Mouse (Mus musculus) heart, embryonic 10.5 days (tissue): ENCODE measurements around the gene Grid2. TPM values are rescaled to one million over a fixed set of nuclear protein-coding genes. Genes with fewer than 3 reads are reported as not detected.

ENCODE experiments used
- DNase-seq: peaks from one replicate; pipeline ENCODE4 v3.0.0-alpha.2; 2017; ENCODE audit warnings: low spot score
- H3K27ac ChIP-seq: fragments of 300-500 bp; sonication (generic); 2 replicates; pipeline ENCODE4 v1.5.1; 2016; ENCODE audit warnings: mild to moderate bottlenecking
- H3K27me3 ChIP-seq: fragments of 300-500 bp; sonication (generic); 2 replicates; pipeline ENCODE4 v1.6.1; 2016; ENCODE audit warnings: mild to moderate bottlenecking; ENCODE audit not compliant: poor library complexity, insufficient read depth, severe bottlenecking
- H3K36me3 ChIP-seq: fragments of 300-500 bp; sonication (generic); 2 replicates; pipeline ENCODE4 v1.6.1; 2016; ENCODE audit warnings: mild to moderate bottlenecking, moderate library complexity
- H3K4me1 ChIP-seq: fragments of 300-500 bp; sonication (generic); 2 replicates; pipeline ENCODE4 v1.6.1; 2016; ENCODE audit warnings: mild to moderate bottlenecking
- H3K4me3 ChIP-seq: fragments of 300-500 bp; sonication (generic); 2 replicates; pipeline ENCODE4 v1.5.1; 2016; ENCODE audit warnings: mild to moderate bottlenecking, moderate library complexity
- H3K9me3 ChIP-seq: fragments of 300-500 bp; sonication (generic); 2 replicates; pipeline ENCODE4 v1.6.1; 2016; ENCODE audit warnings: mild to moderate bottlenecking, moderate library complexity
- WGBS: fragments of 180-500 bp; shearing (Covaris S2); methylation state at CpG from one replicate; pipeline ENCODE4 v1.1.7; 2016; 5-methylcytosine and 5-hydroxymethylcytosine counted together
- polyA plus RNA-seq: library from polyadenylated mRNA; unstranded; fragments of >200 nt; fragmentation: Nextera tagmentation; extraction: Ambion mirVana; gene quantifications from 2 replicates; pipeline ENCODE4 v1.2.1, GENCODE M21; 2016

The Grid2 gene
- polyA plus RNA-seq, 1 experiment from 2014 or later = 0.60 TPM

DNA sequence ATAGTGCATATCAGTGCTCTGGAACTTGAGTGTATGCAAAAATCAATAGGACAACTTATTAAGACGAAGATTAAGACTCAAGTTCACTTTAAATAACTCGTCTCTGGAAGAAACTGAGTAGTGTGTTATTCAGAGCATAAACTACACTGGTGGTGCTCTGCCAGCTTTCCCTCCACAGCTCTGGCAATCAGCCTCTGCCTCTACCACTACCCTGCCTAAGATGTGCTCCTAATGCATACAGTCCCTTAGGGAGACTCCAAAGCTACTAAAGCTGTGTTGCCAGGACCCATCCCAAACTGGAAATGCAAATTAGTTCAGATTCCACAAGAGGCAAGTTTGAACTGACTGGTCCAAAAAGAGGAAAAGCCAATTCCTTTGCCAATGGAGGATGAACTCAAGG lies 1224.9 kb downstream of the Grid2 start:
- 52% methylated on average over 2 of the region's 2 CpGs for WGBS

DNA sequence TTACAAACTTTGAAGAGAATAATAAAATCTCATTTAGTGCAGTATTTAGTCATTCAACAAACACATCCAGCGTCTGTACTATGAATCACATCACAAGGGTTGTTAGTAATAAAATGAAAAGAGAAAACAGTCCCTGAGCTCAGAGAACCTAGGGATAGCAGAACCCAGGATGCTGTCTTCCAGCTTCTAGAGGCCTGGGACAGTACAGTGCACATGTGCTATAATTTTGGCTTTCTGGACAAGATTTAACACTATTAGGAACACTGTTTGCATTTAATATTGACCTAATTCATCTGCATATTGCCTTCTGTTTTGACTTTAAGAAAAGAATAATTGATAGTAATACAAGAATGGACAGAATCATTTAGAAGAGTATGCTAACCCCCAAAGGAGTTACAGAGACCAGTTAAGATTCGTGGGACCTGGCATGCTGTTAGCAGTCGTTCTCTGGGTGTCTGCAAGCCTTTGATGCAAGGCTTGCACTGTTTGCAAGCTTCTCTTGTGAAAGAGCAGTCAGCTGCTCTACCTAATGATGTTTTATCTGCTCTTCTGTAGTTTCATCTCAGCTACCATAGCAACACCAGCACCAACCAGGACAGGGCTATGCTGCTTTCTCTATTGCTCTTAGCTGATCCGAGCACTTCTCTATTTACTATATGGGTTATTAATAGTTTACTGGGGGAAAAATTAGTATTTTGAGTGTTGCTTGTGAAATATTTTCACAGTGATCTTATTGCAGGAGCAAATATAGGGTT lies 1234.8 kb downstream of the Grid2 start:
- H3K4me1 ChIP-seq = no peaks in the 10 kb centered on the region
- H3K27ac ChIP-seq = no peak overlapping the region
- WGBS = 73% methylated on average over 4 of the region's 4 CpGs
- H3K4me3 ChIP-seq = no peak overlapping the region
- no peaks in the 10 kb centered on the region for H3K9me3 ChIP-seq
- DNase-seq = no peak
- H3K36me3 ChIP-seq = no peaks in the 10 kb centered on the region
- H3K27me3 ChIP-seq = no peaks in the 10 kb centered on the region

More for the DNA sequence above, 1224.9 kb downstream of the Grid2 start:
- Histone ChIP-seq H3K27me3 (no peaks in the 10 kb centered on the region), H3K4me3 (no peak overlapping the region), H3K27ac (no peak overlapping the region), H3K9me3 (no peaks in the 10 kb centered on the region), H3K4me1 (no peaks in the 10 kb centered on the region), H3K36me3 (no peaks in the 10 kb centered on the region)
- DNase-seq = no peak

DNA sequence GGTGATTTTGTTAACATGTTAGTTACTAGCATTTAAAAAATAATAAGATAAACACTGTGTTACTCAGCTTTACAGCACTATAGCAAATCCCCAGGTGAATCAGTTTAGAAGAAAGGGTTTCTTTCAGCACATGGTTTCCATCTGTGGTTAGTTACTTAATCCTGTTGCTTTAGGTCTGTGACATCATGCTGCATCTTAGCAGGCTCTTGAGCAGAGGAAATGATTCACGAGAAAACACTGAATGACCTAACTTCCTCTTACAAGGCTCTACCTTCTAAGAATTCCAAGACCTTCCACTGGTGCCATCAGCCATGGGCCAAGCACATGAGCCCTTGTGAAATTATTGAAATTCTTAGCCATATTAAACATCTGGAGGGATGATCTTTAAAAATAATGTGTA lies 1248.7 kb downstream of the Grid2 start:
- no peaks in the 10 kb centered on the region for H3K27me3 ChIP-seq
- H3K9me3 ChIP-seq = no peaks in the 10 kb centered on the region
- no peak overlapping the region for H3K27ac ChIP-seq
- no peaks in the 10 kb centered on the region for H3K4me1 ChIP-seq
- no peak for DNase-seq
- WGBS = 46% methylated on average over 1 of the region's 1 CpGs
- no peak overlapping the region for H3K4me3 ChIP-seq
- H3K36me3 ChIP-seq = no peaks in the 10 kb centered on the region

DNA sequence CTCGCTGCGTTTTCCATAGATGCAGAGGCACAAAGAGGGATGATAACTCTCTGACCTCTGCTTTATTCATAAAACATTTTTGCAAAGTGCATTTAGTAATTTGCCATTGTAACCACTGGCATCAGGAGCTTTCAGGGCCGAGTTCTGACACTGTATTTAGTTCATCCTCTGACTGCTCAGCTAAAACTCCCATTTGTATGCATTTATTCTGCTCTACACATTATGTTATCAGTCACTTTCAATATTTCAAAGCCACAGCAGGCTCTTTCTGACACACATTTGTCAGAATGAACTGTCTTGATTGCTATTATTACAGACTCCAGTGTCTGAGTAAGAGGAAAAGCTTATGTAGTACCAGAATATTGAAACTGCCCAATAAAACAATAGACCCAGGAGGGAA lies 1286.5 kb downstream of the Grid2 start:
- Histone ChIP-seq H3K36me3 (no peaks in the 10 kb centered on the region), H3K4me1 (no peaks in the 10 kb centered on the region), H3K4me3 (no peak overlapping the region), H3K9me3 (no peaks in the 10 kb centered on the region), H3K27ac (no peak overlapping the region), H3K27me3 (no peaks in the 10 kb centered on the region)
- no peak for DNase-seq
- WGBS = 75% methylated on average over 3 of the region's 3 CpGs

DNA sequence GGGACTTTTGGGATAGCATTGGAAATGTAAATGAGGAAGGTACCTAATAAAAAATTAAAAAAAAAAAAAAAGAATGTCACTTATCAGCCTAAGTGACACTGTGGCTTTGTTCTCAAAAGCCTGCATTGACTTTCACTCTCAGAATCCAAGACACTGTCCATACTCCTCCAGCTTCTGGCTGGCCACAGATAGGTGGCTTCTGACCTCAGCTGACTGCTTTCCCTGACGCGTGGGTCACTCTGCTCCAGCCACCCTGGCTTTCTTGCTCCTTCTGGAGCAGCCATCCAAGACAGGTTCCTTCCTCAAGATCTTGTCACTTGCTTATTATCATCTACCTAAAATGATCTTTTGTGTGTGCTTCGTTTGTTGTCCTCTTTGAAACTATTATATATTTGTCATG lies 1298.0 kb downstream of the Grid2 start:
- H3K4me3 ChIP-seq = no peak overlapping the region
- no peak overlapping the region for H3K27ac ChIP-seq
- no peaks in the 10 kb centered on the region for H3K4me1 ChIP-seq
- no peaks in the 10 kb centered on the region for H3K36me3 ChIP-seq
- H3K27me3 ChIP-seq = no peaks in the 10 kb centered on the region
- no peaks in the 10 kb centered on the region for H3K9me3 ChIP-seq
- 67% methylated on average over 3 of the region's 3 CpGs for WGBS
- no peak for DNase-seq

DNA sequence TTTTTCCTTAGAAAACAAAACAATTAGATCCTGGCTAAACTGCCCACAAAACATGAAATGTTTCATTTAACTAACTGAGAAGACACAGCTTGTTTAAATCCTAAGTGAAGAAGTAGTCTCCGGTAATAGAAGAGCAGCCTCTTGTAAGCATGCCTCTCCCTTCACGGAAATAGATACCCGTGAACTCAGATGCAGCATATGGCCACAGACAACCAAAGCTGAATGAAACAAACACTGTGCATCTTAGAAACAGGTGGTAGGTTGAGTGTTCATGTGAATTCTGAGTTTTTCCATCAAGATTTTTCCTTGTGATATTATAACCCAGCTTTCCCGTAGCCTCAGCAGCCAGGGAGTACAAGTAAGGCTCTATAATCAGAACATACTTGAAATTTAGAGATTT lies 1299.5 kb downstream of the Grid2 start:
- Histone ChIP-seq H3K9me3 (no peaks in the 10 kb centered on the region), H3K27ac (no peak overlapping the region), H3K27me3 (no peaks in the 10 kb centered on the region), H3K36me3 (no peaks in the 10 kb centered on the region), H3K4me3 (no peak overlapping the region), H3K4me1 (no peaks in the 10 kb centered on the region)
- no peak for DNase-seq
- WGBS = 84% methylated on average over 4 of the region's 4 CpGs

DNA sequence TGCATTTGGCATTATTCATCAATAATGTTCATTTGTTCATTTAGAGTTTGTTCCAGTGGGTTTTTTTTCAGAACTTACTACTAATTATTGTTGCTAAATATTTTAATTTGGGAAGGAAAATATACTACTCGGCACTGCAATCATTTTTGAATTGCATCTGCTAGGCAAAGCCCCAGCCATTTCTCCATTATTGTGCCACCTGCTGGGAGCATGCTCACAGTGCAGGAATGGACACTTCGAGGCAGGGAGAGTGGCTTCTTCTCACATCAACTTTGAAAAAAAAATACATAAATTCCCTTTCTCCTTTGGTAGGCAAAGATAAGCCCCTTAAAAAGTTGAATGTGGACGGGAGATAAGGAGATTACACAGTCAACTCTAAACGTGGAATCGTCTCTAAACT lies 1312.9 kb downstream of the Grid2 start:
- 70% methylated on average over 5 of the region's 5 CpGs for WGBS
- no peak overlapping the region for H3K4me3 ChIP-seq
- H3K9me3 ChIP-seq = no peaks in the 10 kb centered on the region
- no peak for DNase-seq
- no peaks in the 10 kb centered on the region for H3K27me3 ChIP-seq
- H3K27ac ChIP-seq = no peak overlapping the region
- H3K4me1 ChIP-seq = no peaks in the 10 kb centered on the region
- no peaks in the 10 kb centered on the region for H3K36me3 ChIP-seq

DNA sequence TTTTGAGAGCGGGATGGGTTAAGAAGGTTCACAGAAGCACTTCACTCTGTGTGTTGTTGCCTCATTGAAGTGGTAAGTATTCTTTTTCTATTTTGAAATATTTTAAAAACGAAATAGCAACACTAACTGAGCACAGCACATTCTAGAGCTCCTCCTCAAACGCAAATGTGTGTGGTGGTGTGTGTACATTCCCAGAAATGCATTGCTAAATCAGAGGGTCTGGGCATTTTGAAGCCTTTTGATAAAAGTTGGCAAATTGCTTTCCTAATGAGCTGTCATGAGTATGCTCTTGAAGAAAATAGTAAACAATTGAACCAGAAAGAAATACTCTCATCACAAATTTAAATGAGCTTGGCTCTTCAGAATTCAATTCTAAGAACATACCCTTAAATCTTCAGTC lies 1325.7 kb downstream of the Grid2 start:
- DNase-seq = no peak
- WGBS = 68% methylated on average over 3 of the region's 3 CpGs

DNA sequence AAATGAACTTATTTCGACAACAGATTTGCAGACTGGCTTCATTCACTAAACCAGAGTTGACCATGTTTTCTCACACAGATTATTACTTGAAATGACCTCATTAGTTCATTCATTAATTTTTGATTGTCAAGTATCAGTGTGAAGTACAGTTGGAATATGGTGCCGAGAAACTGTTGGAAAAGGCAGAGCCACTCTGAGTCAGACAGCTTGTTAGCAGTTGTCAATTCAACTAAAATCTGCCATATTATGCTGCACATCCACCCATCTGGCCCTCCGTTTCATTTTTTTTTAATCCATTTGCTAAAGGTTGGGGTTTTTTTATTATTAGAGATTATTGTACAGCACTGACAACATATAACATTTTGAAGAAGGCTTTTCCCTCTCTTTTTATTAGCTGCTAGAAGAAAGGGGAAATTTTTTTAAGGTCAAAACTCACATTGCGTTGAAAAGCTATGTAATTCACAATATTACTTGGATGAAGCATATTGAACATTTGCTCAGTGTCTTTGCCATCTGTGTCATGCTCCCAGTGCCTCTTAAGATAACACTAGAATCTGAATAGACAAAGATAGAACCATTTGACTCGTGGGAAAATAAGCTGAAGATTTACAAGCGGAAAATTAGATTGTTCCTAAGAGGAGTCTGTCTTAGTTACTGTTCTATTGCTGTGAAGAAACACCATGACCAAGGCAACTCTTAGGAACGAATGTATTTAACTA lies 1333.0 kb downstream of the Grid2 start:
- no peaks in the 10 kb centered on the region for H3K27me3 ChIP-seq
- WGBS = 76% methylated on average over 7 of the region's 7 CpGs

More for the DNA sequence above, 1325.7 kb downstream of the Grid2 start:
- H3K9me3 ChIP-seq = no peaks in the 10 kb centered on the region
- H3K4me3 ChIP-seq = no peak overlapping the region
- no peaks in the 10 kb centered on the region for H3K4me1 ChIP-seq
- no peaks in the 10 kb centered on the region for H3K36me3 ChIP-seq
- no peak overlapping the region for H3K27ac ChIP-seq
- no peaks in the 10 kb centered on the region for H3K27me3 ChIP-seq

DNA sequence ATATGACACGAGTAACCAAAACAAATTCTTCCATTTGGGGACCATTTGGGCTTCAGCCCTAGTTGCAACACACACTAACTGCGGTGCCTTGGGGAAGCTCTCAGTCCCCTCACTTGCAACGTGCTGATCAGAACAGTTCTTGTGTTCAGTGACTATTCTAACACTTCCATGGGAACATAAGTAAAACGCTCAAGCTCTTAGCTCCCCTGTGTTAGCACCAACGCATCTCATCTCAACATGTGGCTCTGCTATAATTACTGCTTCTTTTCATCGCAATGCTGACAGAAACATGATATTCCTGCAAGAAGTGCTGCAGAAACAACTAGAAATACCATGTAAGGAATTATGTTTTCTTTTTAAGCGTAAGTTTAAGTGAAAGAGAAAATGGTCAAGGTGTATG lies 1340.6 kb downstream of the Grid2 start:
- 72% methylated on average over 7 of the region's 7 CpGs for WGBS
- no peak overlapping the region for H3K4me3 ChIP-seq
- H3K4me1 ChIP-seq = 0 out of 2 replicates have a peak, but pooled peaks cover 3% of the 10 kb centered on the region
- no peak for DNase-seq
- H3K27me3 ChIP-seq = no peaks in the 10 kb centered on the region
- no peak overlapping the region for H3K27ac ChIP-seq
- H3K9me3 ChIP-seq = no peaks in the 10 kb centered on the region
- H3K36me3 ChIP-seq = no peaks in the 10 kb centered on the region

More for the DNA sequence above, 1333.0 kb downstream of the Grid2 start:
- Histone ChIP-seq H3K27ac (no peak overlapping the region), H3K4me1 (no peaks in the 10 kb centered on the region), H3K9me3 (no peaks in the 10 kb centered on the region), H3K4me3 (no peak overlapping the region), H3K36me3 (no peaks in the 10 kb centered on the region)
- no peak for DNase-seq

DNA sequence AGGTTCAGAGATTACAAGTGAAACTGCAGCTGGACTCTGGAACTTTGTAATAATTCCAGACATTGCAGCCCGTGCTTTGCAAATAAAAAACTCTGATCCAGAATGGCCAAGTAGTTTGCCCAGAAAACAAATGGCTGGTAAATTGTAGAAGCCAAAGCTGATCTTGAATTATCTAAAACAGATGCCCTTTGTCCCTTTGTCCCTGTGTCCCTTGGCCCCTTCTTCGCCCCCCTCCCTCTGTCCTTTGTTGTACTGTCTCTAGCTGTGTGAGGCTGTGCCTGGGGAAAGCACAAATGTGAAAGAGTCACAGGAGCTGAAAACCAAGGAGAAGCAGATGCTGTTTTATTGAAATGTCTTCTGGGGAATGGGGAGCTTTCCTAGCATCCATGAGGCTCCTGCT lies 1341.2 kb downstream of the Grid2 start:
- no peak for DNase-seq
- no peaks in the 10 kb centered on the region for H3K27me3 ChIP-seq
- WGBS = 67% methylated on average over 2 of the region's 2 CpGs
- no peak overlapping the region for H3K27ac ChIP-seq
- H3K9me3 ChIP-seq = no peaks in the 10 kb centered on the region
- 0 out of 2 replicates have a peak, but pooled peaks cover 3% of the 10 kb centered on the region for H3K4me1 ChIP-seq
- no peaks in the 10 kb centered on the region for H3K36me3 ChIP-seq
- H3K4me3 ChIP-seq = no peak overlapping the region

DNA sequence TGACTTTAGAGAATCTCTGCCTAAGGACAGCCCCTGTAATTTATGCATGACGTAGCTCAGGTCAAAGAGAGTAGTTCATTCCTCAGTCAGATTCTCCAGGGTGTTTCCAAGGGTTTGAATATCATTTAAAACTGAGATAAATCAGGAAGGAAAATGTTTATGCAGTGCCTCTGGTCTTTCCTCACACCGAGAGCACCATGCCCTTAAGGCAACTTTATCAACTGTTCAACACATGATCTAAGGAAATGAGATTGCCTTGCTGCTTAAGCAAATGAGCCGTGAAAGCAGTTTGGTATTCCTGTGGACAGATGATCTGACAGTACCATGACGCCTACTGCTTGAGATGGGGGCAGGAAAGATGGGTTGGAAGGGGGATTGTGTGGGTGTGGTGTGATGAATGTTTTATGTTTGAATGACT lies 1342.5 kb downstream of the Grid2 start:
- Histone ChIP-seq H3K4me1 (0 out of 2 replicates have a peak, but pooled peaks cover 3% of the 10 kb centered on the region), H3K36me3 (no peaks in the 10 kb centered on the region), H3K27me3 (no peaks in the 10 kb centered on the region), H3K9me3 (no peaks in the 10 kb centered on the region), H3K4me3 (no peak overlapping the region), H3K27ac (no peak overlapping the region)
- no peak for DNase-seq
- WGBS = 28% methylated on average over 4 of the region's 4 CpGs

DNA sequence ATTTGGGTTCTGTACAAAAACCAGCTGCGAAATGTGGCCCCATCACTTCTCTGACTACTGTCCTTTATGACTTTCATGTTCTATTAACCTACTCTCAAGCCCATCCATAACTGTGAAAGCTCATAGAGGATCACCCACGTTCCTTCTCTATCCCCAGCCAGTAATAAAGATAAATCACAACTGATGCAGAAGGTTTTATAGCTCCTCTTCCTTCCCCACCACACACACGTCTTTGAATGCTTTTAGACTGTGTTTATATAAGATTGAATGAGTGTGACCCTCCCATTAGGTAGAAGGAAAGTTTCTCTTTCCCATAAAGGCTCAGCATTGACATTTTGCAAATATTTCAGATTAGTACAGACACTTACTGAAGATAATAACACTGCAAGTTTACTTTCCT lies 1350.1 kb downstream of the Grid2 start:
- H3K4me1 ChIP-seq = no peaks in the 10 kb centered on the region
- no peak overlapping the region for H3K27ac ChIP-seq
- H3K9me3 ChIP-seq = no peaks in the 10 kb centered on the region
- DNase-seq = no peak
- 56% methylated on average over 3 of the region's 3 CpGs for WGBS
- H3K27me3 ChIP-seq = no peaks in the 10 kb centered on the region
- H3K36me3 ChIP-seq = no peaks in the 10 kb centered on the region
- H3K4me3 ChIP-seq = no peak overlapping the region
